Mouse (Mus musculus) bone marrow macrophage, adult 2 months (primary cell): ENCODE measurements at regions not wholly inside any gene's neighbourhood (a gene's known extent, or its start where the extent isn't known, plus 50 kb on each side); places are given as distances from the start of the nearest gene placed in this dataset.

Experiments
- CTCF ChIP-seq: IDR thresholded peaks from 2 replicates; pipeline ENCODE4 v1.5.1; 2012; ENCODE audit warnings: low read depth, mild to moderate bottlenecking, low read length, moderate library complexity
- POLR2A ChIP-seq: IDR thresholded peaks from 2 replicates; pipeline ENCODE4 v1.6.1; 2012; ENCODE audit warnings: mild to moderate bottlenecking, low read depth, low read length, borderline replicate concordance

- TF ChIP-seq CTCF (no peak), POLR2A (no peak)
Measured at GRCm38 (mm10) chr3:149306291-149306690, 315.9 kb upstream of the Adgrl2 start.
